Mouse (Mus musculus): ENCODE data around the gene Myocd. TPM values are rescaled to one million over a fixed set of nuclear protein-coding genes. Genes with fewer than 3 reads are reported as not detected.

Gene Myocd
- total and polyA plus RNA-seq, 3 experiments, result 30.6 to 87.1 (median 82.5) TPM

DNA sequence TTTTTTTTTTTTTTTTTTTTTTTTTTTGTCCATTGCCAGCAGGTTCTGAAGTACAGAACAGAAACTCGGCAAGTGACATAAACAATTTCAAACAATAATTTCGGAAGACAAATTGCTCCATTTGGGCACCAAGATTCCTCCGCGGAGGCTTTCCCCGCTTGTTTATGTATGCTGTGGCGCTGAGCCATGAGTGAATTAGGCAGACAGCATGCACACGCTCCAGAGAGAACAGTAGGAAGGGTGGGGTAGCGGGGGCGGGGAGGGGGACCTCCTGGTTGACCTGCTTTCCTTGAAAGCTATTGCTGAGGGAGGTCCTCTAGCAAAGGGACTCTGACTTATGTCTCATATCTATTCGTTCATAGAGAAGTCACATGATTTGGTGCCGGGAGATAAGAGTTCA lies 13.6 kb downstream of the Myocd start:
- Histone ChIP-seq H3K36me3 (ENCODE audit: control insufficient read depth, insufficient read depth, low read length) (peaks cover 16% of the 10 kb centered on the region), H3K4me1 (ENCODE audit: control insufficient read depth, insufficient read depth, low read length) (peaks cover 8% of the 10 kb centered on the region; the same call in 1 of the 2 replicates), H3K4me3 (no peak overlapping the region), H3K9ac (ENCODE audit: low read depth, low read length) (no peak overlapping the region), H3K27ac (peak overlapping the region; percentile 49; the same call in 1 of the 2 replicates), H3K27me3 (ENCODE audit: control insufficient read depth, insufficient read depth, low read length) (no peaks in the 10 kb centered on the region), H3K79me2 (replicated peaks; ENCODE audit: control insufficient read depth, insufficient read depth, low read length) (no peaks in the 10 kb centered on the region; the same call in 1 of the 2 replicates)
- 56% methylated on average over 11 of the region's 11 CpGs for WGBS
- intact Hi-C loops (cut with DNase I), result no loop called here
- no peak for DNase-seq
- TF ChIP-seq EP300 (IDR thresholded peaks at IDR 0.05; ENCODE audit: insufficient read depth, low read depth, low read length) (no peak), CTCF (IDR thresholded peaks at IDR 0.05) (no peak), POLR2A (IDR thresholded peaks at IDR 0.05; ENCODE audit: insufficient read depth, low read depth, low read length) (no peak)

DNA sequence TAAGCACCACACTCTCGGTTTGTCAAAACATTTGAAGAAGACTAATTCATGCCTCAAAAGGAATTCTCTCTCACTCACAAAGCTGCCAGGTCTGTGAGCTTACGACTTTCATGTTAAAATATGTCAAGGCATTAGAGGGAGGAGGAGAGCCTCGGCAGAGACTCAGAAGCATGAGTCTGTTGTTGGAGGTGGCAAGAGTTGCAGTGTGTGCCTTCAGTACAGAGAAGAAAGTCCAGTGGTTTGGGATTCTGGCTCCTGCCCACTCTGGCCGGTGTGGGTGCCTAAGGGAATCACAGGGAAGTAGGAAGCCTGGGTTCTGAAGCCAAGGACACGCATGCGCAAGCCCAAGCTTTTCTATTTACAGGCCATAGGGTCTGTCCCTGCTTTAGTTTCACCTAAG lies 14.2 kb downstream of the Myocd start:
- WGBS, result 64% methylated on average over 6 of the region's 6 CpGs
- H3K79me2 ChIP-seq (replicated peaks; ENCODE audit: control insufficient read depth, insufficient read depth, low read length), result no peaks in the 10 kb centered on the region; the same call in 1 of the 2 replicates
- no peak overlapping the region for H3K4me3 ChIP-seq
- intact Hi-C loops (cut with DNase I), result no loop called here
- peak overlapping the region; percentile 49 for H3K27ac ChIP-seq
- no peak for DNase-seq
- TF ChIP-seq CTCF (IDR thresholded peaks at IDR 0.05) (no peak), EP300 (IDR thresholded peaks at IDR 0.05; ENCODE audit: insufficient read depth, low read depth, low read length) (no peak), POLR2A (IDR thresholded peaks at IDR 0.05; ENCODE audit: insufficient read depth, low read depth, low read length) (no peak)
- peaks cover 8% of the 10 kb centered on the region; the same call in 1 of the 2 replicates for H3K4me1 ChIP-seq (ENCODE audit: control insufficient read depth, insufficient read depth, low read length)
- H3K9ac ChIP-seq (ENCODE audit: low read depth, low read length), result peak overlapping the region; percentile 20; the same call in 1 of the 2 replicates
- H3K27me3 ChIP-seq (ENCODE audit: control insufficient read depth, insufficient read depth, low read length), result no peaks in the 10 kb centered on the region
- peaks cover 16% of the 10 kb centered on the region for H3K36me3 ChIP-seq (ENCODE audit: control insufficient read depth, insufficient read depth, low read length)

DNA sequence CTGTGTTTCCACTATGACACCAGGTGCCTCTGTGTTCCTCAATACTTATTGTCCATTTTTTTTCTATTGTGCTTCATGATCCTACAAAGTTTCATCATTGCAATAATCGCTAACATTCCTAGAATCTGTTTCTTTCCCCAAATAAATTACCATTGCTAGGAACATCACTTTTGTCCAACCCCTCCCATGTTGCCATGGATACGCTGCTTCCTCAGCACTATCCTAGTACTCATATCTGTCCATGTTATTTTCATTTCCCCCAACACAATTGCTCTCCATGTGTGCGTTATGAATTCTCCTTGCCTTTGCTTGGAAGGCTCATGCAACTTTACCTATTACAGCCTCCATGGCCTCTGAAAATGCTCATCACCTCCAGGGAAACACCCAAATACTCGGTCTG lies 19.4 kb downstream of the Myocd start:
- H3K4me3 ChIP-seq, result no peak overlapping the region
- intact Hi-C loops (cut with DNase I), result no loop called here
- no peak for DNase-seq
- peaks cover 5% of the 10 kb centered on the region; the same call in 1 of the 2 replicates for H3K4me1 ChIP-seq (ENCODE audit: control insufficient read depth, insufficient read depth, low read length)
- WGBS, result 84% methylated on average over 4 of the region's 4 CpGs
- H3K27ac ChIP-seq, result no peak overlapping the region
- peaks cover 23% of the 10 kb centered on the region for H3K36me3 ChIP-seq (ENCODE audit: control insufficient read depth, insufficient read depth, low read length)
- TF ChIP-seq CTCF (IDR thresholded peaks at IDR 0.05) (no peak), POLR2A (IDR thresholded peaks at IDR 0.05; ENCODE audit: insufficient read depth, low read depth, low read length) (no peak), EP300 (IDR thresholded peaks at IDR 0.05; ENCODE audit: insufficient read depth, low read depth, low read length) (no peak)
- no peaks in the 10 kb centered on the region for H3K27me3 ChIP-seq (ENCODE audit: control insufficient read depth, insufficient read depth, low read length)
- H3K79me2 ChIP-seq (replicated peaks; ENCODE audit: control insufficient read depth, insufficient read depth, low read length), result no peaks in the 10 kb centered on the region
- H3K9ac ChIP-seq (ENCODE audit: low read depth, low read length), result no peak overlapping the region

DNA sequence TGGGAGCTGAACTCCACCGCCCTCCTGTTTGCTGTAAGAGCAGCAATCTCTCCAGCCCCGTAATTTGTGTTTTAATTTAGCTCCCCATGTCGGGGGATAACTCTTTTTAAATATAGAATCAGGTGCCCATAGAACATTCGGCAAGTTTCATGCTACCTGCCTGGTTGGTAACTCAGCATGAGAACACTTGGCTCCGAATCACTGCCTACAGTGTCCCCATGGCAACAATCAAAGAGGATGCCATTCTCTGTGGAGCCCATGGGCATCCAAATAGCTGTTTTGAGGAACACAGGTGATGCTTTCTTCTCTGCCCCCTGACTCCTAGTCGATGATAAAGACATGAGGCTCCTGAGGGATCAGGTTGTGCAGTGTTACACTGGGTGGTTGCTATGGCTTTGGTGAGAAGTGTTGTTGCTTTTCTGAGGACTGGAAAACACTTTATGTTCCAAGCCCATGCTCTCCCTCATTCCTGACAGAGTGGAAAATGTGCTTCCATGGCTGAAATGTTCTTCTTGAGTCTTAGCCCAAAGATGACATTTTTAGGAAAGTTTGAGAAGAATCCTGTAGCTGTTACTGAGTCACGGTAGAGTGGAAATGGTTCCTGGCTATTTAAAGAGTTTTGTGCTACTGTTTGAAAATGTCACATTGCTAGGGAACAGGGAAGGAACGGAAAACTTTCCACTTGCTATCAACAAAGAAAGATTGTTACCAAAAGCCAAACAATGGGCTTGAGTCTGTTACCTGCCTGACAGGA lies 23.3 kb downstream of the Myocd start:
- Histone ChIP-seq H3K27ac (peak overlapping the region; percentile 65), H3K9ac (ENCODE audit: low read depth, low read length) (no peak overlapping the region), H3K27me3 (ENCODE audit: control insufficient read depth, insufficient read depth, low read length) (no peaks in the 10 kb centered on the region), H3K36me3 (ENCODE audit: control insufficient read depth, insufficient read depth, low read length) (peaks cover 21% of the 10 kb centered on the region), H3K79me2 (replicated peaks; ENCODE audit: control insufficient read depth, insufficient read depth, low read length) (no peaks in the 10 kb centered on the region), H3K4me1 (ENCODE audit: control insufficient read depth, insufficient read depth, low read length) (peaks cover 3% of the 10 kb centered on the region; the same call in 1 of the 2 replicates), H3K4me3 (no peak overlapping the region)
- intact Hi-C loops (cut with DNase I), result no loop called here
- no peak for DNase-seq
- no peak for TF ChIP-seq EP300 (IDR thresholded peaks at IDR 0.05; ENCODE audit: insufficient read depth, low read depth, low read length)
- no peak for TF ChIP-seq POLR2A (IDR thresholded peaks at IDR 0.05; ENCODE audit: insufficient read depth, low read depth, low read length)
- TF ChIP-seq CTCF (IDR thresholded peaks at IDR 0.05), result no peak
- WGBS, result 46% methylated on average over 8 of the region's 8 CpGs

DNA sequence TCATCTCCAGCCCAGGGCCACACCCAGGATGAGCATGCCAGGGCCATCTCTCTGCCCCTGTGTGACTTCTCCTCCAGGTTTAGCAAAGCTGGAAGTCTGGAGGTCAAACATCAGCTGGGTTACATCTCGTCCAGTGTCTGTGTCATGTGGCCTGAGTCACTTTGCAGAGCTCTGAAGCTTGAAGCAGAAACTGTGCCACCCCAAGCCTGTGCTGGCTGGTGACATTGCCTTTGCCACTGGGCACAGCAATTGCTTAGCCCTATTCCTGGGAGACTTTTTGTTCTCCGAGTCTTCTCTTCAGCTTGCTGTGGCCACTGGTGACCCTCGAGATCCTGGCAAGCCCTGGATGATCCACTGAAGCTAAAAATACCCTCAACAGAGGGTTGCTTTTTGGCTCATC lies 26.2 kb downstream of the Myocd start:
- Histone ChIP-seq H3K79me2 (replicated peaks; ENCODE audit: control insufficient read depth, insufficient read depth, low read length) (no peaks in the 10 kb centered on the region), H3K27me3 (ENCODE audit: control insufficient read depth, insufficient read depth, low read length) (no peaks in the 10 kb centered on the region), H3K4me1 (ENCODE audit: control insufficient read depth, insufficient read depth, low read length) (peaks cover 3% of the 10 kb centered on the region; the same call in 1 of the 2 replicates), H3K36me3 (ENCODE audit: control insufficient read depth, insufficient read depth, low read length) (peaks cover 17% of the 10 kb centered on the region), H3K4me3 (no peak overlapping the region), H3K9ac (ENCODE audit: low read depth, low read length) (no peak overlapping the region), H3K27ac (peak overlapping the region; percentile 65)
- intact Hi-C loops (cut with DNase I), result no loop called here
- TF ChIP-seq CTCF (IDR thresholded peaks at IDR 0.05) (no peak), EP300 (IDR thresholded peaks at IDR 0.05; ENCODE audit: insufficient read depth, low read depth, low read length) (peak; percentile 88), POLR2A (IDR thresholded peaks at IDR 0.05; ENCODE audit: insufficient read depth, low read depth, low read length) (0 out of 2 replicates have a peak, but pooled peaks have one; percentile 26)
- peak in 1 of 2 experiments; percentile 74 for DNase-seq
- 40% methylated on average over 3 of the region's 3 CpGs for WGBS

DNA sequence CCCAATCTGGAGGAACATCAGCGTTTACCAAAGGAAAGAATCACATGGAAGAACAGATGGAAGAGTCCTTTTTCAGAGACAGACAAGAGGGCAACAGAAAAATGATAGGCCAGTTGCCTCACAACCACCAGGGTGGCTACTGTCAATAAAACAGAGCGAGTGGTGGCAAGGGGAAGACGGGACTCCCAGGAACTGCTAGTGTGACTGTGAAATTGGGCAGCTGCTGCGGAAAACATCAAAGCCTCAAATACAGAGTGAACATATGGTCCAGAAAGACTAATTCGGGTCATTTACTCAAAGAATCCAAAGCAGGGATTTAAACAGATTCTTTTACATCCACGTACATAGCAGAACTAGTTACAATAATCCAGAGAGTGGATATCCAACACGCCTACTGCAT lies 29.3 kb downstream of the Myocd start:
- no peak for DNase-seq
- no peaks in the 10 kb centered on the region for H3K27me3 ChIP-seq (ENCODE audit: control insufficient read depth, insufficient read depth, low read length)
- intact Hi-C loops (cut with DNase I), result no loop called here
- H3K9ac ChIP-seq (ENCODE audit: low read depth, low read length), result no peak overlapping the region
- H3K79me2 ChIP-seq (replicated peaks; ENCODE audit: control insufficient read depth, insufficient read depth, low read length), result no peaks in the 10 kb centered on the region
- no peak for TF ChIP-seq POLR2A (IDR thresholded peaks at IDR 0.05; ENCODE audit: insufficient read depth, low read depth, low read length)
- TF ChIP-seq EP300 (IDR thresholded peaks at IDR 0.05; ENCODE audit: insufficient read depth, low read depth, low read length), result no peak
- H3K4me1 ChIP-seq (ENCODE audit: control insufficient read depth, insufficient read depth, low read length), result peaks cover 5% of the 10 kb centered on the region
- H3K4me3 ChIP-seq, result no peak overlapping the region
- peaks cover 19% of the 10 kb centered on the region for H3K36me3 ChIP-seq (ENCODE audit: control insufficient read depth, insufficient read depth, low read length)
- no peak overlapping the region for H3K27ac ChIP-seq
- WGBS, result 72% methylated on average over 7 of the region's 7 CpGs

All from heart, adult 2 months (tissue).